Mouse (Mus musculus) embryonic facial prominence, embryonic 10.5 days (tissue): ENCODE data around the gene Gtpbp1. TPM values are rescaled to one million over a fixed set of nuclear protein-coding genes. Genes with fewer than 3 reads are reported as not detected.

Experiments used
- DNase-seq: peaks from one replicate; pipeline ENCODE4 v3.0.0-alpha.2; 2017; ENCODE audit warnings: low spot score
- H3K27ac ChIP-seq: fragments of 300-500 bp; sonication (generic); replicated peaks from 2 replicates; pipeline ENCODE4 v1.5.1; 2016; ENCODE audit warnings: mild to moderate bottlenecking
- H3K27me3 ChIP-seq: fragments of 300-500 bp; sonication (generic); replicated peaks from 2 replicates; pipeline ENCODE4 v1.6.1; 2016; ENCODE audit warnings: low read depth, mild to moderate bottlenecking; ENCODE audit not compliant: poor library complexity, severe bottlenecking
- H3K36me3 ChIP-seq: fragments of 300-500 bp; sonication (generic); replicated peaks from 2 replicates; pipeline ENCODE4 v1.6.1; 2016; ENCODE audit warnings: mild to moderate bottlenecking, moderate library complexity
- H3K4me1 ChIP-seq: fragments of 300-500 bp; sonication (generic); 2 replicates; pipeline ENCODE4 v1.6.1; 2016
- H3K4me3 ChIP-seq: fragments of 300-500 bp; sonication (generic); 2 replicates; pipeline ENCODE4 v1.5.1; 2016; ENCODE audit warnings: mild to moderate bottlenecking, moderate library complexity
- H3K9me3 ChIP-seq: fragments of 300-500 bp; sonication (generic); 2 replicates; pipeline ENCODE4 v1.6.1; 2016; ENCODE audit warnings: mild to moderate bottlenecking
- WGBS: fragments of 180-500 bp; shearing (Covaris S2); methylation state at CpG from one replicate; pipeline ENCODE4 v1.1.7; 2016; 5-methylcytosine and 5-hydroxymethylcytosine counted together
- polyA plus RNA-seq: library from polyadenylated mRNA; unstranded; fragments of >200 nt; fragmentation: Nextera tagmentation; extraction: Ambion mirVana; gene quantifications from 2 replicates; pipeline ENCODE4 v1.2.1, GENCODE M21; 2016

The Gtpbp1 gene
- polyA plus RNA-seq, 1 experiment from 2014 or later = 47.7 TPM

- no peak overlapping the region for H3K4me3 ChIP-seq
- peaks cover 49% of the 10 kb centered on the region for H3K36me3 ChIP-seq
- H3K9me3 ChIP-seq = no peaks in the 10 kb centered on the region
- 80% methylated on average over 2 of the region's 2 CpGs for WGBS
- H3K27ac ChIP-seq = no peak overlapping the region
- H3K4me1 ChIP-seq = peaks cover 6% of the 10 kb centered on the region; the same call in 1 of the 2 replicates
- DNase-seq = no peak
- no peaks in the 10 kb centered on the region for H3K27me3 ChIP-seq
Observed at GRCm38 (mm10) chr15:79765361-79765760, 74.7 kb downstream of the Gtpbp1 start.

DNA sequence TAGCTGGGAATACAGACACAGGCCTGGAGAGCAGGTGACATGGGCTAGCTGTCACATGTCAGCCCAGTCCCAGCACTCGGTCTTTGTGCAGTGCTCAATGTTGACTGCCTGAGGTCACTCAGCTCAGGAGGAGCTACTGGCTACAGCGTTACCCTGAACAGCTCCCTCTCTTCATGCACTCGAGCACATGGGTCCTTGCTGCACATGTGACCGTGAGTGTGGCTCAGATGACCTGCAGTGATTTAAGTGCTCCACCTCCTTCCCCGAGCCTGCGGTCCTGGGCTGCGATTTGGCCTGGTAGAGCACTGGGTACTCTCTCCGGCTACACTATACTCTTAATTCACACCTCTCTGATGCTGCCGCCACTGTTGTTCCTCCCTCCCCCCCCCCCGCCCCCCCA, 75.5 kb downstream of the Gtpbp1 start:
- WGBS = 73% methylated on average over 10 of the region's 10 CpGs
- Histone ChIP-seq H3K9me3 (no peaks in the 10 kb centered on the region), H3K36me3 (peaks cover 42% of the 10 kb centered on the region), H3K4me1 (peaks cover 6% of the 10 kb centered on the region; the same call in 1 of the 2 replicates), H3K27ac (no peak overlapping the region), H3K4me3 (no peak overlapping the region), H3K27me3 (no peaks in the 10 kb centered on the region)
- DNase-seq = no peak

DNA sequence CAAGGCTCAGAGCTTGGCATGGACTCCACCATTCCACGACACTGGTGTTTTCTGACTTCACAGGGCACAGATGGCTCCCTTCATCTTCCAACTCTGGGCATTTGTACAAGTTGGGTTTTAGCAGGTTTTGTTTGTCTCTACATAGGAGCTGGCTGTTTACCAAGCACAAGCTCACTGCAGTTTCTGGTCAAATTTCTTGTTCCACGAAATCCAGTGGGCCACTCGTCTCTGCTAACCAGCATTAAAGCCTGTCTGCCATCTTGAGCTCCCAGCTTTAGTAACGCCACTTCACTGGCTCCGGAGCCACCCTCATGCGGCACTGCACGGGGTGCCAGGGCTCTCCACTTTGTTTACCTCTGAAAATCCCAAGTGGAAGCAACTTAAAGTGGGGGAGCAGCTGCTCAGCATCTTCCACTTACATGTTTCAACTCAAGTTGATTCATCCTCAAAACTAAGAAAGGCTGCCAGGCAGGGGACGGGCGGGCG, 76.0 kb downstream of the Gtpbp1 start:
- Histone ChIP-seq H3K36me3 (peaks cover 40% of the 10 kb centered on the region), H3K4me3 (no peak overlapping the region), H3K9me3 (no peaks in the 10 kb centered on the region), H3K27me3 (no peaks in the 10 kb centered on the region), H3K27ac (no peak overlapping the region), H3K4me1 (peaks cover 6% of the 10 kb centered on the region; the same call in 1 of the 2 replicates)
- 89% methylated on average over 10 of the region's 10 CpGs for WGBS
- no peak for DNase-seq

GRCm38 (mm10) chr15:79767327-79767961, 76.8 kb downstream of the Gtpbp1 start:
- 92% methylated on average over 16 of the region's 16 CpGs for WGBS
- H3K4me3 ChIP-seq = no peak overlapping the region
- no peaks in the 10 kb centered on the region for H3K27me3 ChIP-seq
- H3K9me3 ChIP-seq = no peaks in the 10 kb centered on the region
- H3K27ac ChIP-seq = no peak overlapping the region
- H3K4me1 ChIP-seq = peaks cover 6% of the 10 kb centered on the region; the same call in 1 of the 2 replicates
- no peak for DNase-seq
- peaks cover 31% of the 10 kb centered on the region for H3K36me3 ChIP-seq

GRCm38 (mm10) chr15:79768302-79768701, 77.7 kb downstream of the Gtpbp1 start:
- 72% methylated on average over 6 of the region's 6 CpGs for WGBS
- Histone ChIP-seq H3K27me3 (no peaks in the 10 kb centered on the region), H3K4me1 (peaks cover 13% of the 10 kb centered on the region), H3K36me3 (peaks cover 23% of the 10 kb centered on the region), H3K27ac (no peak overlapping the region), H3K4me3 (no peak overlapping the region), H3K9me3 (no peaks in the 10 kb centered on the region)
- DNase-seq = no peak

- H3K36me3 ChIP-seq = no peaks in the 10 kb centered on the region
- no peak overlapping the region for H3K27ac ChIP-seq
- H3K4me3 ChIP-seq = no peak overlapping the region
- H3K9me3 ChIP-seq = no peaks in the 10 kb centered on the region
- peaks cover 29% of the 10 kb centered on the region for H3K4me1 ChIP-seq
- 90% methylated on average over 21 of the region's 21 CpGs for WGBS
- no peak for DNase-seq
- no peaks in the 10 kb centered on the region for H3K27me3 ChIP-seq
Observed at GRCm38 (mm10) chr15:79770629-79771240, 80.1 kb downstream of the Gtpbp1 start.

Other genes with a start within 250 kb of the Gtpbp1 start
- 143 and 156 TPM in 2 replicates for gene Csnk1e, start 235.3 kb upstream of the Gtpbp1 start, polyA plus RNA-seq
- gene Kcnj4, start 185.6 kb upstream of the Gtpbp1 start, polyA plus RNA-seq = not detected in 2 replicates
- 7.1 and 8.8 TPM in 2 replicates for gene Kdelr3, start 174.4 kb upstream of the Gtpbp1 start, polyA plus RNA-seq
- 43.7 and 44.9 TPM in 2 replicates for gene Ddx17, start 144.1 kb upstream of the Gtpbp1 start, polyA plus RNA-seq
- 1.2 and 1.4 TPM in 2 replicates for gene Dmc1, start 85.7 kb upstream of the Gtpbp1 start, polyA plus RNA-seq
- 2.0 and 2.3 TPM in 2 replicates for gene Fam227a, start 31.9 kb upstream of the Gtpbp1 start, polyA plus RNA-seq
- gene Cby1, start 31.6 kb upstream of the Gtpbp1 start, polyA plus RNA-seq = 60.3 and 69.6 TPM in 2 replicates
- 250 and 258 TPM in 2 replicates for gene Tomm22, start 20.0 kb upstream of the Gtpbp1 start, polyA plus RNA-seq
- 22.9 and 23.9 TPM in 2 replicates for gene Josd1, start 2.9 kb upstream of the Gtpbp1 start, polyA plus RNA-seq
- 2.4 and 3.4 TPM in 2 replicates for gene Sun2, start 51.7 kb downstream of the Gtpbp1 start, polyA plus RNA-seq
- 66.3 and 68.6 TPM in 2 replicates for gene Dnal4, start 87.0 kb downstream of the Gtpbp1 start, polyA plus RNA-seq
- 1.8 and 2.2 TPM in 2 replicates for gene Nptxr, start 113.9 kb downstream of the Gtpbp1 start, polyA plus RNA-seq
- not detected in 2 replicates for gene Npcd, start 143.4 kb downstream of the Gtpbp1 start, polyA plus RNA-seq
- gene Cbx6, start 143.8 kb downstream of the Gtpbp1 start, polyA plus RNA-seq = 16.1 and 18.1 TPM in 2 replicates
- gene Apobec3, start 200.8 kb downstream of the Gtpbp1 start, polyA plus RNA-seq = 7.7 and 8.4 TPM in 2 replicates